Mouse (Mus musculus) kidney, postnatal 25 days (tissue): ENCODE measurements around the gene Btbd2.

Experiments used
- DNase-seq, 2 experiments: peaks; one replicate each; pipeline ENCODE4 v3.0.0; 2021; ENCODE audit warnings: mixed read lengths in 2 of 2

Gene Btbd2

GRCm38 (mm10) chr10:80635345-80635744 lies 21.5 kb downstream of the Btbd2 start:
- DNase-seq, result peak; percentile 54 to 74

DNA sequence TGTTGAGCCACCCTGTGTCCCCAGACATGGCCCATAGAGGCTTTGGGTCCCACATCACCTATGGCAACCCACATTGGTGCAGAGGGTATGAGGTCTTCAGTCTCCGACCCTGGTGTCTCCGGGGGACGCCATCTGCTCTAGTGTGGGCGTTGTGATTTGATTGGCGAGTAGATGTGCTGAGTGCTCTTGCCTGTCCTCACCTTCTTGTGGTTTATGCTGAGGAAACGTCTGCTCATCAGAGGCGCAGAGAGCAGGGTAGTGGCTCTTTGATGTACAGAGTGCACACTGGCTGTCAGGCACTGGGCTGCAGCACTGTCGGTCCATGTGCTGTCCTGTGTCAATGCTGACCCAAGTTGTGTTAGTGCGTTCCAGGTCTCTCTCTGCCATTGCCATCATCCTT lies 27.9 kb downstream of the Btbd2 start:
- no peak for DNase-seq

GRCm38 (mm10) chr10:80627685-80628084 lies 29.2 kb downstream of the Btbd2 start:
- peak; percentile 45 to 79 for DNase-seq

DNA sequence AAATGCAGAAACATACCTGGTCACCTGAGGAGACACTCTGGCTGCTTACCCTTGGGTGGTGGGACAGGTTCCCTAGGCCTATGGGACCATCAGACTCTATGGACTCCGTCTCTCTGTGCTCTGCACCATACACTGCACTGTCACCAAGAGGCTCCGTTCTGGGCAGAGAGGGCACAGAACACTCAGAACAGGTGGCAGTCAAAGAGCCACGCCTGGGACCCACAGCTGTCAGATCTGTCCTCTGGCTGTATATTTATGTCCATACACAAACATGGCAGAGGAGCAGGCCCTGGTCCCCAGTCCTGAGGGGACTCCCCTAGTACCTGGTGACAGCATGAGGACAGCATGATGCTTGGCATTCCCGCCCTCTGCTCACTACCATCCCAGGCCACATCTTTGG lies 31.1 kb downstream of the Btbd2 start:
- no peak for DNase-seq

DNA sequence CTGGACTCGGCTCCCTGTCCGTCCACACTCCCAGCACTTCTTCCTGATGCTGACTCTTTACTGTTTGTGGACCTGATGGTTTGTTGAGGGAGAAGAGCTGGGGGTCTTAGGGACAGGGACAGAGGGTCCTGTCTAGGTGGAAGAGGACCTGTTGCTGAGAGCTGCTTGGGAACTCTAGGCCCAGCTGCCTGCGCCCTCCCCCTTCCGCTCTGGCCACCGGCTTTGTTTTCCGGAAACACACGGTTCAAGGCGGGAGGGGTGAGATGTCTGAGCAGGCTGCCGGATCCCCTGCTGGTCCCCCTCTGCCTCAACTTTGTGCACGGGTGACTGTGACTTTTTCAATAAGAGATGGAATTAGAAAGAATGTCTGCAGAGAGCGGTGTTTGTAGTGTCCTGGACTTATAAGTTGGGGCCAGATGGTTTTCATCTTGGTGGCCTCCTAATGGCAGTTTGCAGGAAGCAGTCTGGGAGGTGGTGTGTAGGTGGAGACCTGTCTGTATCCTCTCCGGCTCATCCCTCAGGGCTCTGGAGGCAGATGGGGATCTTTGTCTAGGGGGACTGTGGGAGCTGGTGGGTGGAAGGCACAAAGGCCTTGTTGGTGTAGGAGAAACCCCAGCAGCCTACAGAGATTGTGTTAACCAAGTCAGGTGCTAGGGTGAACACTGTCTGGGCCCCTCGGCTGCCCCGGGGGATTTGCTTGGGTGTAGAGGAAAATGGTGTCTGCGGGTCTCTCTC lies 33.2 kb downstream of the Btbd2 start:
- peak; percentile 76 to 84 for DNase-seq

- DNase-seq, result peak; percentile 39 to 82
Measured at GRCm38 (mm10) chr10:80622661-80623456, 34.0 kb downstream of the Btbd2 start, which contains the start of gene Csnk1g2. TSS of gene Csnk1g2 (plus strand) at chr10:80622838.

GRCm38 (mm10) chr10:80621940-80622660 lies 34.8 kb downstream of the Btbd2 start:
- peak; percentile 100 for DNase-seq

- DNase-seq, result no peak
Measured at GRCm38 (mm10) chr10:80621690-80621939, 35.3 kb downstream of the Btbd2 start.

- no peak for DNase-seq
Measured at GRCm38 (mm10) chr10:80620796-80621689, 35.8 kb downstream of the Btbd2 start.

DNA sequence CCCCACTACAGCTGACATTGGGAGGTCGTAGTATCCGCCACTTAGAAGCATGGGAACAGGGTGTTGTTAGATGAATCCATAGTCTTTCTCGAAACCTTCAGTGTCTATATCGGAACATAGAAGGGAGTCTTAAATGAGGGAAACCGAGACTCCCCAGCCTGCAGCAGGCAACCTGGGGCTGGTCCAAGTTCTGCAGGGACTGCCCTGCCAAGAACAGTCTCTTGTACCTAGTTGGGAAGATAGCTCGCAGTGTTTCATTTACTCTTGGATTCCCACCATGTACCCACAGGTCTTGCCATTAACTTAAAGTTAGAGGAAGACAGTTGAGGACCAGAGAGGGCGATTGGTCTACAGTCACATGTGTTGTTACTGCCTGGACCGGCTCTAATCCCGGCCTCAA lies 36.5 kb downstream of the Btbd2 start:
- DNase-seq, result no peak

DNA sequence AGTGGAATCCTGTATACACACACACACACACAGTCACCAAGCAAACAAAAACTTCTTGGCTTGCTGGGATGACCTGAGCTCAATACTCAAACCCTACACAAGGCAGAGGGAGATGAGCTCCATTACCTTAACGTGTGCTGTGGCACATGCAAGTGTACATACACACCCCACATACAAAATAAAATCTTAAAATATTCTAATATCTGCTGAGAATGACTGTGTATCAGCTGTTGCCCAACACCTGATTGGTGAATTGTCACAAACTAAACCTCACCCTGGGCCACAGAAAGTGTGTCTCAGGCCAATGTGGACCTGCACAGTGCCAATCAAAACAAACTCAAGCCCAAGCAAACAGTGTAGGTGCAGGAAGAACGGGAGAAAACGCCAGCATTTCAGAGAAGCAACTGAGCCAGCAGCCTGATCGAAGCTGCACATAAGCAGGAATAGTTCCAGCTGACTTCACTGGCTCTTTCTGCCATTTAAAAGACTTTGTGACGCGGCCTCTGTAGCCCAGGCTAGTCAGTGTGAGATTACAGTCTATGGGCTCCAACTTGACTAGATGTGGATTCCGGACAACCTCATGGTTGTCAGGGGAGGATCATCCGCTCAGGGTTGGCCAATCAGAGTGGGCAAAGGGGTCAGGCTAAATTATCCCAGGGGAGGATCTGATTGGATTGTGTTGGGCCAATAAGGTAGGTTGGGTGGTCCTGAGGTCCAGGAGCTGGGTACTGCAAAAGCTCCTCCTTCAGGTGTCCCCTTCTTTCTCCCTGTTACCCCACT lies 37.2 kb downstream of the Btbd2 start:
- DNase-seq, result peak in 1 of 2 experiments; percentile 32

DNA sequence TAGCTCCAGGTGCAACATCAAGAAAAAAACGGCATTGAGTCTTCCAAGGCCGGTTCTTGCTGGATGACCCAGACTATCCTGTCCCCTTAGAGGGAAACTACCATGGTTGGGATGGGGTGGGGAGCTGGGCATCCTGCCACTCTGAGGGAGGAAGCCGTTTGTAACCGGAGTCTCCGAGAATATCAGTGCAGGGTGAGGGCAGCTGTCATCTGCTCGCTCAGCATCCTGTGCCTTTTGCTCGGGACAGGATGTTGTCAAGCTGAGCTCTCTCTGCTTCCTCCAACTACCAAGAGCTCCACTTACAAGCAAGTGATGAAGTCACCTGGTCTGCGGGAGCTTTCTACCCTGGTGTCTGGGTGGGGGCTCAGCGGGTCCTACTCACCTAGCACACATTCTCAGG lies 38.7 kb downstream of the Btbd2 start:
- DNase-seq, result peak; percentile 68 to 87

GRCm38 (mm10) chr10:80614351-80614750 lies 42.5 kb downstream of the Btbd2 start:
- no peak for DNase-seq

DNA sequence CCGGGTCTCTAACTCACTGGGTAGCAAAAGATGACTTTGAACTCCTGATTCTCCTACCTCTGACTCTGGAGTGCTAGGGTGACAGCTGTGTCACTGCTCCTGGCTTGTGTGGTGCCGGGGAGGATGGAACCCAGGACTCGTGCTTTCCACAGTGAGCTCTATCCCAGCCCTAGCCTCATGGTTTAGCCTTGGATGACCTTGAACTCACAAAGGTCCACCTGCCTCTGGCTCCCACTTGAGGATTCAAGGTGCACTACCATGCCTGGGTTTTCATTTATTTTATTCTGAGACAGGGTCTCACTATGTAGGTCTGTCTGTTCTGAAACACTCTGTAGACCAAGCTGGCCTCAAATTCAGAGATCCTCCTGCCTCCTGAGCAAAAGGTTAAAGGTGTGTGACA lies 43.0 kb downstream of the Btbd2 start:
- DNase-seq, result no peak

DNA sequence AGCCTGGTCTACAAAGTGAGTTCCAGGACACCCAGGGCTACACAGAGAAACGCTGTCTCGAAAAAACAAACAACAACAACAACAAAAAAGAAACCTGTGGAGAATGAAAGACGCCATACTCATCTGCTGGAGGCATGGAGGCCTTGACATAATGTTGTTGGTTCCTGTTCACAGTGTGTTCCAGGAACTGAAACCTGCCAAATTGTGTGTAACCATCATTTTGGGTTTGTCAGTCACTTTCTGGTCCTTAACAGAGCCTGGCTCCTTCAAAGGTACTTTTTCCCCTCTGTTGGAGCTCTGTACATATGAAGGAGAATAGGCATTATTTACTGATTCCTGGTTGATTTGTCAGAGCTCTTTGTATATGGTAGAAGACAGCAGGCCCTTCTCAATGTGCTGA lies 45.0 kb downstream of the Btbd2 start:
- DNase-seq, result no peak

GRCm38 (mm10) chr10:80611024-80611423 lies 45.8 kb downstream of the Btbd2 start:
- peak; percentile 68 to 71 for DNase-seq

- DNase-seq, result no peak
Measured at GRCm38 (mm10) chr10:80610116-80610785, 46.6 kb downstream of the Btbd2 start.

GRCm38 (mm10) chr10:80609269-80609924 lies 47.5 kb downstream of the Btbd2 start:
- DNase-seq, result no peak

DNA sequence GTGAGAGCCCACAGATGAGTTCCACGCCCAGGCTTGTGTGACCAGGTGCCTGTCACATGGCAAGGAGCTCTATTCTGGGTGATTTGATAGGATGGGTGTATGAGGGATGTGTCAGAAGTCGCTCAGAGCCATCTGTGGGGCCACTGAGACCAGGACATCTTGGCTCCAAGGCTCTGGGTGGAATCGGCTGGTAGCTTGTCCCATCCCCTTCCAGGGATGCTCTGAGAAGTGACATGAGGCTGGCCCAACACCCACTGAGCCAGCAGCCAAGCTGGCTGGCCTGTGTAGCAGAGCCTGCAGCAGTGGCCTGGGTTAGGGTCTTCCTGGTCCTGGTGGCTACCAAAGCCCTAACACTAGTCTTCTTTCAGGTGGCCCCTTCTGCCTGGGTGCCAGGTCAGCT lies 48.4 kb downstream of the Btbd2 start:
- no peak for DNase-seq

- peak in 1 of 2 experiments; percentile 32 for DNase-seq
Measured at GRCm38 (mm10) chr10:80606737-80607350, 50.0 kb downstream of the Btbd2 start.
